Mouse (Mus musculus) liver, adult 2 months (tissue): ENCODE results near the gene Slc25a16.

Experiments used
- CTCF ChIP-seq: fragments of 200-500 bp; IDR thresholded peaks from 2 replicates; pipeline ENCODE4 v1.5.1; 2011; ENCODE audit warnings: low read depth, low read length, control low read depth
- POLR2A ChIP-seq: fragments of 200-500 bp; IDR thresholded peaks from 2 replicates; pipeline ENCODE4 v1.6.1; 2011; ENCODE audit warnings: low read length, control low read depth; ENCODE audit not compliant: insufficient read depth; ENCODE audit errors: extremely low read depth

- no peak for TF ChIP-seq CTCF
- TF ChIP-seq POLR2A = no peak
Measured at GRCm38 (mm10) chr10:62896774-62897173, 23.7 kb upstream of the Slc25a16 start.
